Mouse (Mus musculus) midbrain, postnatal 0 days (tissue): ENCODE data around the gene Bphl. TPM values are rescaled to one million over a fixed set of nuclear protein-coding genes. Genes with fewer than 3 reads are reported as not detected.

Experiments used
- ATAC-seq: fragments of 200-750 bp; cut with Nextera tagmentation; 2 replicates; pipeline ENCODE4 v1.8.0; 2017; ENCODE audit warnings: moderate number of reproducible peaks, mild to moderate bottlenecking, moderate TSS enrichment, moderate library complexity; ENCODE audit not compliant: low FRiP score
- DNase-seq: peaks from one replicate; pipeline ENCODE4 v3.0.0-alpha.2; 2015; ENCODE audit warnings: low spot score
- H3K27ac ChIP-seq: fragments of 300-500 bp; sonication (generic); 2 replicates; pipeline ENCODE4 v1.5.1; 2014; ENCODE audit warnings: low read depth, mild to moderate bottlenecking, low read length, mixed read lengths
- H3K27me3 ChIP-seq: fragments of 300-500 bp; sonication (generic); 2 replicates; pipeline ENCODE4 v1.6.1; 2014; ENCODE audit warnings: low read length, control low read depth, mixed read lengths; ENCODE audit not compliant: insufficient read depth
- H3K36me3 ChIP-seq: fragments of 300-500 bp; sonication (generic); 2 replicates; pipeline ENCODE4 v1.6.1; 2014; ENCODE audit warnings: low read length, control low read depth, mixed read lengths; ENCODE audit not compliant: insufficient read depth
- H3K4me1 ChIP-seq: fragments of 300-500 bp; sonication (generic); 2 replicates; pipeline ENCODE4 v1.6.1; 2014; ENCODE audit warnings: mild to moderate bottlenecking, control low read depth, antibody characterized with exemption, low read length, mixed read lengths; ENCODE audit not compliant: insufficient read depth
- H3K4me2 ChIP-seq: fragments of 300-500 bp; sonication (generic); 2 replicates; pipeline ENCODE4 v1.6.1; 2014; ENCODE audit warnings: low read depth, mild to moderate bottlenecking, low read length, mixed read lengths; ENCODE audit not compliant: poor library complexity, severe bottlenecking
- H3K4me3 ChIP-seq: fragments of 300-500 bp; sonication (generic); 2 replicates; pipeline ENCODE4 v1.5.1; 2014; ENCODE audit warnings: low read depth, mild to moderate bottlenecking, low read length, moderate library complexity
- H3K9ac ChIP-seq: fragments of 300-500 bp; sonication (generic); replicated peaks from 2 replicates; pipeline ENCODE4 v1.6.1; 2014; ENCODE audit warnings: mild to moderate bottlenecking, low read length, moderate library complexity, mixed read lengths; ENCODE audit not compliant: poor library complexity, severe bottlenecking
- H3K9me3 ChIP-seq: fragments of 300-500 bp; sonication (generic); 2 replicates; pipeline ENCODE4 v1.6.1; 2016; ENCODE audit warnings: low read length, control low read depth
- CTCF ChIP-seq: IDR thresholded peaks from 2 replicates; pipeline ENCODE4 v1.5.1; 2016; ENCODE audit warnings: antibody characterized with exemption, mild to moderate bottlenecking
- WGBS: fragments of 180-500 bp; shearing (Covaris S2); extraction: QIAGEN DNeasy Blood & Tissue Kit; methylation state at CpG from one replicate; pipeline ENCODE4 v1.1.7; 2014; 5-methylcytosine and 5-hydroxymethylcytosine counted together
- polyA plus RNA-seq: library from polyadenylated mRNA; unstranded; fragments of >200 nt; fragmentation: Nextera tagmentation; extraction: Ambion mirVana; gene quantifications from 2 replicates; pipeline ENCODE4 v1.2.1, GENCODE M21; 2015
- total RNA-seq: library from RNA; depleted of rRNA; stranded (reverse); fragments of >200 nt; gene quantifications from 2 replicates; pipeline ENCODE4 v1.2.3, GENCODE M21; 2014

Gene Bphl
- total and polyA plus RNA-seq, 2 experiments from 2014 or later = 42.7 to 47.7 TPM

- 0% methylated on average over 45 of the region's 45 CpGs for WGBS
- peaks cover 17% of the 10 kb centered on the region for H3K36me3 ChIP-seq
- no peaks in the 10 kb centered on the region for H3K9me3 ChIP-seq
- H3K27ac ChIP-seq = peak within 1 kb of the TSS; percentile 97
- peak within 1 kb of the TSS; percentile 98 for H3K9ac ChIP-seq
- TF ChIP-seq CTCF = peak; percentile 76
- H3K4me3 ChIP-seq = peak within 1 kb of the TSS; percentile 83
- ATAC-seq (peak; percentile 91), DNase-seq (peak; percentile 93)
- 0 out of 2 replicates have a peak, but pooled peaks cover 5% of the 10 kb centered on the region for H3K4me1 ChIP-seq
- peak within 1 kb of the TSS; percentile 90 for H3K4me2 ChIP-seq
- no peaks in the 10 kb centered on the region for H3K27me3 ChIP-seq
Measured at GRCm38 (mm10) chr13:34077492-34078271, 40.3 kb downstream of the Bphl start, which contains the start of gene Tubb2a. Tubb2a (minus strand) TSS chr13:34078007.

- ATAC-seq (peak; percentile 21), DNase-seq (no peak)
- Histone ChIP-seq H3K4me3 (peak overlapping the region; percentile 83), H3K36me3 (peaks cover 12% of the 10 kb centered on the region), H3K9me3 (no peaks in the 10 kb centered on the region), H3K27me3 (no peaks in the 10 kb centered on the region), H3K4me1 (0 out of 2 replicates have a peak, but pooled peaks cover 5% of the 10 kb centered on the region), H3K27ac (peak overlapping the region; percentile 97), H3K9ac (peak overlapping the region; percentile 98), H3K4me2 (peak overlapping the region; percentile 90)
- 41% methylated on average over 16 of the region's 16 CpGs for WGBS
- no peak for TF ChIP-seq CTCF
Measured at GRCm38 (mm10) chr13:34078500-34079280, 41.3 kb downstream of the Bphl start.

GRCm38 (mm10) chr13:34079801-34080200 lies 42.4 kb downstream of the Bphl start:
- no peak for TF ChIP-seq CTCF
- no peak for ATAC-seq
- no peak overlapping the region for H3K4me2 ChIP-seq
- H3K4me3 ChIP-seq = no peak overlapping the region
- no peaks in the 10 kb centered on the region for H3K27me3 ChIP-seq
- H3K36me3 ChIP-seq = peaks cover 8% of the 10 kb centered on the region; the same call in 1 of the 2 replicates
- no peak for DNase-seq
- WGBS = 90% methylated on average over 3 of the region's 3 CpGs
- no peak overlapping the region for H3K27ac ChIP-seq
- H3K4me1 ChIP-seq = 0 out of 2 replicates have a peak, but pooled peaks cover 5% of the 10 kb centered on the region
- no peaks in the 10 kb centered on the region for H3K9me3 ChIP-seq
- no peak overlapping the region for H3K9ac ChIP-seq

GRCm38 (mm10) chr13:34081926-34082325 lies 44.5 kb downstream of the Bphl start:
- ATAC-seq = no peak
- no peak for DNase-seq
- H3K4me1 ChIP-seq = peaks cover 2% of the 10 kb centered on the region; the same call in 1 of the 2 replicates
- no peaks in the 10 kb centered on the region for H3K36me3 ChIP-seq
- 61% methylated on average over 4 of the region's 4 CpGs for WGBS
- H3K27me3 ChIP-seq = no peaks in the 10 kb centered on the region
- H3K27ac ChIP-seq = no peak overlapping the region
- H3K9me3 ChIP-seq = no peaks in the 10 kb centered on the region
- no peak overlapping the region for H3K4me3 ChIP-seq
- no peak overlapping the region for H3K4me2 ChIP-seq
- no peak for TF ChIP-seq CTCF
- no peak overlapping the region for H3K9ac ChIP-seq

- Histone ChIP-seq H3K9ac (no peak overlapping the region), H3K27ac (peak overlapping the region; percentile 59), H3K36me3 (no peaks in the 10 kb centered on the region)
Measured at GRCm38 (mm10) chr13:34084026-34084750, 46.8 kb downstream of the Bphl start.

More at GRCm38 (mm10) chr13:34084026-34084750, 46.8 kb downstream of the Bphl start:
- Histone ChIP-seq H3K4me1 (peaks cover 19% of the 10 kb centered on the region), H3K4me3 (no peak overlapping the region), H3K4me2 (no peak overlapping the region), H3K9me3 (no peaks in the 10 kb centered on the region), H3K27me3 (no peaks in the 10 kb centered on the region)
- 58% methylated on average over 9 of the region's 9 CpGs for WGBS
- no peak for TF ChIP-seq CTCF
- ATAC-seq (no peak), DNase-seq (no peak)
